Mouse (Mus musculus) CH12.LX (cell line): ENCODE data around the gene Smim24. TPM values are rescaled to one million over a fixed set of nuclear protein-coding genes. Genes with fewer than 3 reads are reported as not detected.

ENCODE experiments used
- DNase-seq: peaks from one replicate; pipeline ENCODE4 v3.0.0-alpha.2; 2013; ENCODE audit errors: extremely low read depth
- H3K27ac ChIP-seq: 2 replicates; pipeline ENCODE4 v1.5.1; 2012; ENCODE audit warnings: low read depth, mild to moderate bottlenecking, control low read depth, moderate library complexity; ENCODE audit not compliant: insufficient read depth
- H3K27me3 ChIP-seq: replicated peaks from 2 replicates; pipeline ENCODE3; 2012; ENCODE audit warnings: inconsistent platforms
- H3K36me3 ChIP-seq, 2 experiments: replicated peaks in 1 of 2; 2 replicates each; pipeline versions ENCODE3 to v1.6.1; 2012; ENCODE audit warnings: inconsistent platforms in 1 of 2, low read length in 1 of 2, mild to moderate bottlenecking in 1 of 2, mixed read lengths in 1 of 2, moderate library complexity in 1 of 2; ENCODE audit not compliant: control insufficient read depth in 1 of 2, insufficient read depth in 1 of 2
- H3K4me1 ChIP-seq, 2 experiments: 2 replicates each; pipeline ENCODE4 v1.6.1; 2012; ENCODE audit warnings: inconsistent platforms in 1 of 2, moderate library complexity in 1 of 2; ENCODE audit not compliant: insufficient read depth in 2 of 2, control insufficient read depth in 1 of 2
- H3K4me2 ChIP-seq: 2 replicates; pipeline ENCODE4 v1.6.1; 2012; ENCODE audit warnings: low read depth, mild to moderate bottlenecking, control low read depth; ENCODE audit not compliant: poor library complexity, insufficient read depth, severe bottlenecking
- H3K4me3 ChIP-seq, 3 experiments: fragments of 150-350 bp in 1 of 3; sonication (generic) in 1 of 3; replicated peaks in 1 of 3; 2 replicates each; pipeline versions ENCODE3 to v1.5.1; 2011 to 2012; ENCODE audit warnings: low read depth in 2 of 3, low read length in 2 of 3, mild to moderate bottlenecking in 2 of 3, moderate library complexity in 2 of 3, control low read depth in 1 of 3, improper control_type of control experiment in 1 of 3, inconsistent platforms in 1 of 3, mixed read lengths in 1 of 3; ENCODE audit not compliant: poor library complexity in 1 of 3
- H3K79me2 ChIP-seq: replicated peaks from 2 replicates; pipeline ENCODE4 v1.6.1; 2012; ENCODE audit warnings: mild to moderate bottlenecking, moderate library complexity; ENCODE audit not compliant: control insufficient read depth, poor library complexity, insufficient read depth, severe bottlenecking; ENCODE audit errors: extremely low read depth
- H3K9ac ChIP-seq: 2 replicates; pipeline ENCODE4 v1.6.1; 2012; ENCODE audit warnings: low read depth, mild to moderate bottlenecking, control low read depth, moderate library complexity; ENCODE audit not compliant: insufficient read depth
- H3K9me3 ChIP-seq: replicated peaks from 2 replicates; pipeline ENCODE3; 2012; ENCODE audit warnings: low read length, inconsistent platforms, mixed read lengths
- BHLHE40 ChIP-seq: IDR thresholded peaks from 2 replicates; pipeline ENCODE4 v1.6.1; 2011; ENCODE audit warnings: mild to moderate bottlenecking, low read depth, low read length, improper control_type of control experiment
- CHD2 ChIP-seq: IDR thresholded peaks from 2 replicates; pipeline ENCODE4 v1.6.1; 2011; ENCODE audit warnings: low read length, improper control_type of control experiment
- CTCF ChIP-seq, 2 experiments: IDR thresholded peaks in 1 of 2; conservative IDR thresholded peaks in 1 of 2; 2 replicates each; pipeline ENCODE4 v1.5.1; 2011 to 2012; ENCODE audit warnings: low read depth in 2 of 2, low read length in 2 of 2, improper control_type of control experiment in 1 of 2, inconsistent platforms in 1 of 2, mild to moderate bottlenecking in 1 of 2, moderate library complexity in 1 of 2
- E2F4 ChIP-seq: IDR thresholded peaks from 2 replicates; pipeline ENCODE4 v1.6.1; 2011; ENCODE audit warnings: low read depth, low read length, improper control_type of control experiment; ENCODE audit not compliant: insufficient replicate concordance
- HCFC1 ChIP-seq: IDR thresholded peaks from 2 replicates; pipeline ENCODE4 v1.6.1; 2012; ENCODE audit warnings: low read depth, mild to moderate bottlenecking, inconsistent platforms, low read length, improper control_type of control experiment
- IRF4 ChIP-seq: IDR thresholded peaks from 2 replicates; pipeline ENCODE4 v1.6.1; 2014; ENCODE audit warnings: low read depth, mild to moderate bottlenecking, inconsistent platforms, low read length, improper control_type of control experiment
- MAFK ChIP-seq: IDR thresholded peaks from 2 replicates; pipeline ENCODE4 v1.6.1; 2011; ENCODE audit warnings: low read length, improper control_type of control experiment; ENCODE audit not compliant: insufficient replicate concordance
- MAX ChIP-seq: IDR thresholded peaks from 2 replicates; pipeline ENCODE4 v1.6.1; 2011; ENCODE audit warnings: low read length, improper control_type of control experiment
- MAZ ChIP-seq: IDR thresholded peaks from 2 replicates; pipeline ENCODE4 v1.6.1; 2012; ENCODE audit warnings: low read depth, mild to moderate bottlenecking, inconsistent platforms, low read length, improper control_type of control experiment, moderate library complexity
- MXI1 ChIP-seq: IDR thresholded peaks from 2 replicates; pipeline ENCODE4 v1.6.1; 2011; ENCODE audit warnings: mild to moderate bottlenecking, low read depth, low read length, improper control_type of control experiment
- NELFE ChIP-seq: IDR thresholded peaks from 2 replicates; pipeline ENCODE4 v1.6.1; 2011; ENCODE audit warnings: low read depth, low read length, improper control_type of control experiment
- TCF12 ChIP-seq: IDR thresholded peaks from 2 replicates; pipeline ENCODE4 v1.6.1; 2014; ENCODE audit warnings: low read depth, mild to moderate bottlenecking, inconsistent platforms, low read length, improper control_type of control experiment
- dilution Hi-C: fragments of 300-500 bp; cut with MboI; formaldehyde crosslinking; loops from 2 replicates; pipeline ENCODE4 v1.14.3; 2020; ENCODE audit warnings: low sequenced_read_pairs; ENCODE audit not compliant: extremely low pct_unique_long_range_greater_than_20kb, extremely low pct_ligation_motif_present
- in situ Hi-C: fragments of 300-500 bp; cut with MboI; formaldehyde crosslinking; loops from 3 replicates; pipeline ENCODE4 v1.14.3; 2019; ENCODE audit warnings: low sequenced_read_pairs, low pct_ligation_motif_present, low pct_unique_long_range_greater_than_20kb, mixed read lengths
- polyA plus RNA-seq: library from polyadenylated mRNA; unstranded; fragments of >175 nt; gene quantifications from 2 replicates; pipeline ENCODE4 v1.2.1, GENCODE M21; 2012; ENCODE audit warnings: low read depth; ENCODE audit not compliant: insufficient read length
- total RNA-seq, 2 experiments: library from RNA; depleted of rRNA; stranded (reverse); fragments of 300-350 nt in 1 of 2; fragments of >200 nt in 1 of 2; gene quantifications; 2 replicates each; pipeline ENCODE4 v1.2.3; 2012 to 2014

The Smim24 gene
- total and polyA plus RNA-seq, 3 experiments = 0.13 to 0.64 TPM; not detected in 1

DNA sequence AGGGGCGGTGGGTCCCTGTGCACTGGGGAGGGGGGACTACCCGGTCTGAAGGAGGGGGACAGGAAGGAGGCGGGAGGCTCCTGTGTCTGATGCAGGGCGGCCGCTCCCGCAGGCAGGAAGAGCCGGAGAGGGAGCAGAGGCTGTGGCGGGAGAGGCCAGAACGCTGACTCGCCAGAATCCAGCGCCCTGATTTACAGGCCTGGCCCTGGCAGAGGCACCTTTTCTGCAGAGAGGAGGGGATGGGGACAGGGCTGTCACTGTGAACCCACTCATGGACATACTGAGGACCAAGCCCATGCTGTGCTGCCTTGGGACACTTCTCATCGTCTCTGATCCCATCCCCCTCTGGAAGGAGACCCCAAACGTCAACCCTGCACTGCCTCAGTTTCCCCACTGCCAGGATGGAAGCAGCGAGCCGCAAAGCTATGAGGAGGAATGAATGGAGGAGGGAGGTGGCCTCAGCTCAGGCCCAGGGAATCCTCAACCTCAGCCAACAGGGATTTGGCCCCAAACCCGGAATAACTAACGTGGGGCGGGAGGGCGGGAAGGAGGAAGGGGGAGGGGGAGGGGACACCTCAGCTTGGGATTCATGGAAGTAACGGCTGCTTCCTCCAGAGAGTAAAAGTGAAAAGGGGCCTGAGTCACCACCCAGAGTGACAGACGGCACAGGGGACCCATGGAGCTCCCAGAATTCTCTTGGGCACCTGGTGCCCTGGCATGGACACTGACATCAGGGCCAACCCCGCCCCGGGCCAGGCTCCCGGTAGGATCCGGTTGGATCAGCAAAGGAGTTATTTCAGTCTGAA is 31.6 kb downstream of the Smim24 start:
- in situ Hi-C loops = no loop called here

DNA sequence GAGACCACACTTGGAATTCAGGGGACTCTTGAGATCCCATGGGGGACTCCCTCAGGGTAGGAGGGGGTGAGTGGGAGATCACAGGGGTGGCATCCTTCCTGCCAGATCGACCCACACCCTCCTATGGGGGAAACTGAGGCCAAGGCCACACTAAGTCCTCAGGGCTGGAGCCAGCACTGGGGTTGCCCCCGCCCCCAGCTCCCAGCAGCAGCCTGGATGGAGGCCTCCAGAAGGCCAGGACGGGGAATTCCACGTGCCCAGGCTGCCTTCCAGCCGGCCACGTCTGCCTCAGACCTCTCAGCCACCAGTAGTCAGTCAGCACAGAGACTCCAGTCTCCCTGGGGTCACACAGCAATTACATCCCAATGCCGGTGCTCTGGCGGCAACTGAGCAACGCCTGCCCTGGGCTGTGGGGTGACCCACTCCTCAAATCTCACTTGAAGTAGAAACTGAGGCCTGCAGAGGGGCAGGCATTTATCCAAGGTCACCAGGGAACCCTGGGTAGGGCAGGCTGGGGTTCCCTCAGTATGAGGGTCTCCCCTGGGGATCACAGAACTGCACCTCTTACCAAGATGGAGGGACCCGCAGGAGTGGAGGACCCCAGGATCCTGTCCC is 32.5 kb downstream of the Smim24 start:
- peak overlapping the region; percentile 83; the same call in 1 of the 2 replicates for H3K9ac ChIP-seq
- no peak overlapping the region for H3K27ac ChIP-seq
- peaks cover 20 to 35% of the 10 kb centered on the region in 2 experiments for H3K4me1 ChIP-seq
- no peaks in the 10 kb centered on the region for H3K9me3 ChIP-seq
- dilution Hi-C loops = no loop called here
- peak overlapping the region in 2 of 3 experiments; percentile 25 to 58 for H3K4me3 ChIP-seq
- in situ Hi-C loops = no loop called here
- peaks cover 27% of the 10 kb centered on the region for H3K27me3 ChIP-seq
- H3K36me3 ChIP-seq = peaks cover 3 to 5% of the 10 kb centered on the region in 2 experiments
- TF ChIP-seq CTCF (conservative IDR thresholded peaks at IDR 0.05 in 1 of 2, IDR thresholded peaks at IDR 0.05 in 1 of 2; ENCODE audit: low read depth in 2 of 2, low read length in 2 of 2) (no peak), MXI1 (peak; percentile 25; the same call in 1 of the 2 replicates), MAFK (no peak), E2F4 (no peak), IRF4 (0 out of 2 replicates have a peak, but pooled peaks have one; percentile 6), BHLHE40 (0 out of 2 replicates have a peak, but pooled peaks have one; percentile 23), TCF12 (peak; percentile 20; the same call in 1 of the 2 replicates)
- TF ChIP-seq, all 38 proteins: peak for 4
- Histone ChIP-seq H3K79me2 (peaks cover 24% of the 10 kb centered on the region), H3K4me2 (peak overlapping the region; percentile 76; the same call in 1 of the 2 replicates)
- DNase-seq = no peak

More for the DNA sequence above, 31.6 kb downstream of the Smim24 start:
- H3K36me3 ChIP-seq = peaks cover 12 to 14% of the 10 kb centered on the region in 2 experiments
- dilution Hi-C loops = no loop called here
- H3K79me2 ChIP-seq = peaks cover 24% of the 10 kb centered on the region
- no peak for DNase-seq
- H3K9ac ChIP-seq = no peak overlapping the region
- TF ChIP-seq BHLHE40 (no peak), MAFK (0 out of 2 replicates have a peak, but pooled peaks have one; percentile 28)
- no peaks in the 10 kb centered on the region for H3K9me3 ChIP-seq
- H3K27me3 ChIP-seq = peaks cover 27% of the 10 kb centered on the region
- no peak overlapping the region for H3K4me3 ChIP-seq
- peaks cover 20 to 32% of the 10 kb centered on the region in 2 experiments for H3K4me1 ChIP-seq
- H3K27ac ChIP-seq = no peak overlapping the region
- H3K4me2 ChIP-seq = no peak overlapping the region

GRCm38 (mm10) chr10:81426081-81426671 is 33.3 kb downstream of the Smim24 start:
- Histone ChIP-seq H3K27ac (no peak overlapping the region), H3K36me3 (no peaks in the 10 kb centered on the region)
- DNase-seq = no peak
- no peak for TF ChIP-seq HCFC1
- TF ChIP-seq MAX = peak; percentile 49; the same call in 1 of the 2 replicates
- peak; percentile 84 for TF ChIP-seq MXI1
- 0 out of 2 replicates have a peak, but pooled peaks have one; percentile 41 for TF ChIP-seq MAZ
- TF ChIP-seq NELFE = no peak
- peak; percentile 86 for TF ChIP-seq CHD2
- peak; percentile 41; the same call in 1 of the 2 replicates for TF ChIP-seq TCF12
- TF ChIP-seq, all 38 proteins: peak for 5
- dilution Hi-C loops (no loop called here), in situ Hi-C loops (no loop called here)
- Histone ChIP-seq H3K9ac (peak overlapping the region; percentile 83), H3K79me2 (peaks cover 21% of the 10 kb centered on the region), H3K4me3 (peak overlapping the region; percentile 52 to 71 (median 69)), H3K4me1 (peaks cover 21 to 39% of the 10 kb centered on the region in 2 experiments), H3K9me3 (no peaks in the 10 kb centered on the region), H3K27me3 (peaks cover 30% of the 10 kb centered on the region), H3K4me2 (peak overlapping the region; percentile 76)
